Mouse (Mus musculus): ENCODE results near the gene Lamc1. TPM values are rescaled to one million over a fixed set of nuclear protein-coding genes. Genes with fewer than 3 reads are reported as not detected.
A peak's percentile ranks its signal among the peaks of the same experiment; 100 is the strongest.

The Lamc1 gene
- total and polyA plus RNA-seq, 2 experiments from 2014 or later: 62.8 to 186 TPM

DNA sequence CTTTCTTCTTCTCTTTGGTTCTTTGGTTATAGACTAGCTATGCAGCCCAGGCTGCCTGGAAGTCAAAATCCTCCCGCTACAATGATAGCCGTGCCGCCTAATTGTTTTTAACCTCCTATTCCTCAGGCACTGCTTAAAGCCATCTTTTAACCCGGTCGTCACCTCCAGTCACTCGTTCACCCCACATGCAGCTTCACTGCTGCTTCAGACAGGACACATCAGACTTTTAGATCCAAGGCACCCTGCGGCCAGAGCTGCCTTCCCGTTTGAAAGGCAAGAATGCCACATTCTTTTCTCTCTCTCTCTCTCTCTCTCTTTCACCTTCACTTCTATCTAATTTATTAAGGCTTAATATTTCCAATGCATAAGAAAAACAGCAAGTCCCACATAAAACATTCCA lies 15.6 kb downstream of the Lamc1 start:
- Histone ChIP-seq H3K9ac (replicated peaks; ENCODE audit: low read depth, low read length) (no peak overlapping the region), H3K9me3 (replicated peaks; ENCODE audit: control insufficient read depth, low read length) (no peaks in the 10 kb centered on the region), H3K4me2 (ENCODE audit: low read depth, low read length) (no peak overlapping the region), H3K27ac (ENCODE audit: low read depth) (peak overlapping the region; percentile 60; the same call in 1 of the 2 replicates), H3K4me3 (ENCODE audit: low read depth, low read length) (no peak overlapping the region), H3K4me1 (ENCODE audit: control insufficient read depth, insufficient read depth) (peaks cover 52% of the 10 kb centered on the region), H3K27me3 (ENCODE audit: control insufficient read depth, insufficient read depth, low read length) (no peaks in the 10 kb centered on the region), H3K36me3 (replicated peaks; ENCODE audit: control insufficient read depth, insufficient read depth, low read length) (no peaks in the 10 kb centered on the region)
- 60% methylated on average over 8 of the region's 8 CpGs for WGBS
- DNase-seq (ENCODE audit: low spot score) (no peak), ATAC-seq (ENCODE audit: insufficient read depth, low read depth) (no peak)
- TF ChIP-seq CTCF (IDR thresholded peaks at IDR 0.05; ENCODE audit: low read depth) (no peak), EP300 (IDR thresholded peaks at IDR 0.05; ENCODE audit: low read depth) (no peak)

DNA sequence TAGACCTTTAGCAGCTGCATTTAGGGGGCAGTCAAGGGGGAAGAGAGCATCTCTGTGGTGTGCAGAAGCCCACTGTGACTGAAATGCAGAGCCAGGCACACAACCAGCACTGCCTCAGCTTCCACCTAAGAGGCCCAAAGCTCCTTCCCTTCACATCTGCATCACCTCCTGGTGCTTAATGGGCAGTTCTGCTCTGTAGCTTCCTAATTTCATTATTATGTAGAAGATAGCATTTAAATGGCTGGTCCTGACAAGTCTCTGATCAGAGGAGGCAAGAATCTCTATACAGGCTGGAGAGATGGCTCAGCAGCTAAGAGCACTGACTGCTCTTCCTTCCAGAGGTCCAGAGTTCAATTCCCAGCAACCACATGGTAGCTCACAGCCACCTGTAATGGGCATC lies 16.3 kb downstream of the Lamc1 start:
- H3K27me3 ChIP-seq (ENCODE audit: control insufficient read depth, insufficient read depth, low read length): no peaks in the 10 kb centered on the region
- TF ChIP-seq EP300 (IDR thresholded peaks at IDR 0.05; ENCODE audit: low read depth): no peak
- no peak for TF ChIP-seq CTCF (IDR thresholded peaks at IDR 0.05; ENCODE audit: low read depth)
- H3K9me3 ChIP-seq (replicated peaks; ENCODE audit: control insufficient read depth, low read length): no peaks in the 10 kb centered on the region
- no peak overlapping the region for H3K4me2 ChIP-seq (ENCODE audit: low read depth, low read length)
- ATAC-seq (ENCODE audit: insufficient read depth, low read depth) (no peak), DNase-seq (ENCODE audit: low spot score) (no peak)
- no peaks in the 10 kb centered on the region for H3K36me3 ChIP-seq (replicated peaks; ENCODE audit: control insufficient read depth, insufficient read depth, low read length)
- H3K4me3 ChIP-seq (ENCODE audit: low read depth, low read length): no peak overlapping the region
- peaks cover 52% of the 10 kb centered on the region for H3K4me1 ChIP-seq (ENCODE audit: control insufficient read depth, insufficient read depth)
- H3K27ac ChIP-seq (ENCODE audit: low read depth): no peak overlapping the region
- H3K9ac ChIP-seq (replicated peaks; ENCODE audit: low read depth, low read length): no peak overlapping the region

DNA sequence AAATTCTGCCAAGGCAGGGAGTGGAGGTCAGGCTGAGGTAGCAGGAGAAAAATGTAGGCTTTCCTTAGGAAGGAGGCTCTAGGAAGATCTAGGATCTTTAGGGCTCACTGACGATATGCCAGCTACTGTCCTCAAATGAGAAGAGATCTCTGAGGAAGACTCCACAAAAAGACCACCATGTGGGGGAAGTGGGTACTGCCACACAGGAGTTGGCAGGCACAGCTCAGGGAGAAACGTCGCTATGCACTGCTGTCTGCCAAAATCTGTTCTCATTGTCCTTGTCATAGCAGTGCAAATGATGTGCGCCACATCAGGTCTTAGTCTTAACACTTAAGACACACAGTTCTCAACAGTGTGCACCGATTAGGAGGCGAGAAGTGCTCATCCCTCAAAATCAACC lies 17.5 kb downstream of the Lamc1 start:
- Histone ChIP-seq H3K27ac (ENCODE audit: low read depth) (0 out of 2 replicates have a peak overlapping the region, but pooled peaks have one; percentile 5), H3K27me3 (ENCODE audit: control insufficient read depth, insufficient read depth, low read length) (no peaks in the 10 kb centered on the region), H3K9me3 (replicated peaks; ENCODE audit: control insufficient read depth, low read length) (no peaks in the 10 kb centered on the region), H3K36me3 (replicated peaks; ENCODE audit: control insufficient read depth, insufficient read depth, low read length) (no peaks in the 10 kb centered on the region), H3K9ac (replicated peaks; ENCODE audit: low read depth, low read length) (no peak overlapping the region), H3K4me3 (ENCODE audit: low read depth, low read length) (no peak overlapping the region), H3K4me1 (ENCODE audit: control insufficient read depth, insufficient read depth) (peaks cover 47% of the 10 kb centered on the region), H3K4me2 (ENCODE audit: low read depth, low read length) (no peak overlapping the region)
- no peak for TF ChIP-seq EP300 (IDR thresholded peaks at IDR 0.05; ENCODE audit: low read depth)
- peak; percentile 35 for TF ChIP-seq CTCF (IDR thresholded peaks at IDR 0.05; ENCODE audit: low read depth)
- ATAC-seq (ENCODE audit: insufficient read depth, low read depth) (no peak; the same call in 1 of the 2 replicates), DNase-seq (ENCODE audit: low spot score) (peak; percentile 51)
- 62% methylated on average over 6 of the region's 6 CpGs for WGBS

DNA sequence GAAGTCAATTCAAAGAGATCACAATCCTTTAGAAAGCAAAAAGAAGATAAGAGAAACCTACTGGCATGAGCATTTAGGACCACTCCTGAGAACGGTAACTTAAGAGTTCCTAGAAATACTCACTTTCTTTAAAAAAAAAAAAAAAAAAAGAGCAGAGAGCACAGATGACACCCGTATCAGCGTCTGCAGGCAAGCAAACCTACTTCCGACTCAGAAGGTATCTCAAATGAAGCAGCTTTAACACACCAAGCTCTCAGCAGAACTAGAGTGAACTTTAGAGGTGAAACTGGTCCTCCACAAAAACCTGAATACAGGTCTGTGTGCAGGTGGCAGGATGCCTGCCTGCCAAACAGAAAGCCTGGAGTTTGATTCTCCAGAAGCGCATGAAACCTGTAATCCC lies 19.6 kb downstream of the Lamc1 start:
- no peak overlapping the region for H3K4me3 ChIP-seq (ENCODE audit: low read depth, low read length)
- H3K27ac ChIP-seq (ENCODE audit: low read depth): no peak overlapping the region
- H3K4me2 ChIP-seq (ENCODE audit: low read depth, low read length): no peak overlapping the region
- no peak for TF ChIP-seq EP300 (IDR thresholded peaks at IDR 0.05; ENCODE audit: low read depth)
- TF ChIP-seq CTCF (IDR thresholded peaks at IDR 0.05; ENCODE audit: low read depth): no peak
- H3K9ac ChIP-seq (replicated peaks; ENCODE audit: low read depth, low read length): no peak overlapping the region
- WGBS: 81% methylated on average over 5 of the region's 5 CpGs
- H3K36me3 ChIP-seq (replicated peaks; ENCODE audit: control insufficient read depth, insufficient read depth, low read length): no peaks in the 10 kb centered on the region
- no peaks in the 10 kb centered on the region for H3K9me3 ChIP-seq (replicated peaks; ENCODE audit: control insufficient read depth, low read length)
- no peak for ATAC-seq (ENCODE audit: insufficient read depth, low read depth)
- peaks cover 46% of the 10 kb centered on the region for H3K4me1 ChIP-seq (ENCODE audit: control insufficient read depth, insufficient read depth)
- H3K27me3 ChIP-seq (ENCODE audit: control insufficient read depth, insufficient read depth, low read length): no peaks in the 10 kb centered on the region
- no peak for DNase-seq (ENCODE audit: low spot score)

DNA sequence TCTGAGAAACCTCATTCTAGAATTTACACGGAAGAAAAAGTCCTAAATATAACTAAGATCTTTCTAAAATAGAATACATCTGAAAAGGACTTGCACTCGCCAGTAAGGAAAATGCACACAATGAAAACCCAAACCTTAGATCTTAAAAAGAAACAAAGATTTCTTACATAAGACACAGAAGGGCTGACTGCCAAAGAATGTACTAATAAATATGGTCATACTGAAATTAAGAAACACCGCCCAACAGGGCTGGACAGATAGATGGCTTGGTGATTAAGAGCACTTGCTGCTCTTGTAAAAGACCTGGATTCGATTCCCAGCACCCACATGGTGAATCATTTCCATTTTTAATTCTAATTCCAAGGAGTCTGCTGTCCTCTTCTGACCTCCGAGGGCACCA lies 22.4 kb downstream of the Lamc1 start:
- WGBS: 75% methylated on average over 5 of the region's 5 CpGs
- Histone ChIP-seq H3K4me1 (ENCODE audit: control insufficient read depth, insufficient read depth) (peaks cover 43% of the 10 kb centered on the region), H3K36me3 (replicated peaks; ENCODE audit: control insufficient read depth, insufficient read depth, low read length) (no peaks in the 10 kb centered on the region), H3K4me2 (ENCODE audit: low read depth, low read length) (no peak overlapping the region), H3K9ac (replicated peaks; ENCODE audit: low read depth, low read length) (no peak overlapping the region), H3K27ac (ENCODE audit: low read depth) (no peak overlapping the region), H3K27me3 (ENCODE audit: control insufficient read depth, insufficient read depth, low read length) (no peaks in the 10 kb centered on the region), H3K4me3 (ENCODE audit: low read depth, low read length) (no peak overlapping the region), H3K9me3 (replicated peaks; ENCODE audit: control insufficient read depth, low read length) (no peaks in the 10 kb centered on the region)
- ATAC-seq (ENCODE audit: insufficient read depth, low read depth) (no peak), DNase-seq (ENCODE audit: low spot score) (no peak)
- no peak for TF ChIP-seq CTCF (IDR thresholded peaks at IDR 0.05; ENCODE audit: low read depth)
- TF ChIP-seq EP300 (IDR thresholded peaks at IDR 0.05; ENCODE audit: low read depth): no peak

DNA sequence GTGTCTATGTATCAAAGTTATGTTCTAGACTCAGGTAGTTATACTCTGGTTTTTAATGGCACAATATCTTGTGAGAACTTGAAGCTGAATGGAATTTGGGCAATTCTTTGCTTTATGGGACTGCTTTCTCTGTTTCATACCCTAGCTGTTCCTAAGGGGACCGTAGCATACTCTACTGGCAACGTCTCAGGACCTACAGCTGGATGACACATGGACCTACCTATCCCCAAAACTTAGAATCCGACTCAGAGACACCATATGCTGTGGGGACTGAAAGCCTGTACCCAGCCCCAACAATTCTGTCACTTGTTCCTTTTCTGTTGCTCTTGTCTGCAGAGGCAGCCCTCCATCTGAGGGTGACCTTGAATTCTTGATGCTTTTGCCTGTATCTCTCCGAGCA lies 23.3 kb downstream of the Lamc1 start:
- TF ChIP-seq CTCF (IDR thresholded peaks at IDR 0.05; ENCODE audit: low read depth): no peak
- no peak for TF ChIP-seq EP300 (IDR thresholded peaks at IDR 0.05; ENCODE audit: low read depth)
- DNase-seq (ENCODE audit: low spot score) (no peak), ATAC-seq (ENCODE audit: insufficient read depth, low read depth) (no peak)
- 49% methylated on average over 4 of the region's 4 CpGs for WGBS
- Histone ChIP-seq H3K27me3 (ENCODE audit: control insufficient read depth, insufficient read depth, low read length) (no peaks in the 10 kb centered on the region), H3K4me2 (ENCODE audit: low read depth, low read length) (no peak overlapping the region), H3K4me1 (ENCODE audit: control insufficient read depth, insufficient read depth) (peaks cover 43% of the 10 kb centered on the region), H3K36me3 (replicated peaks; ENCODE audit: control insufficient read depth, insufficient read depth, low read length) (no peaks in the 10 kb centered on the region), H3K4me3 (ENCODE audit: low read depth, low read length) (no peak overlapping the region), H3K9ac (replicated peaks; ENCODE audit: low read depth, low read length) (no peak overlapping the region), H3K9me3 (replicated peaks; ENCODE audit: control insufficient read depth, low read length) (no peaks in the 10 kb centered on the region), H3K27ac (ENCODE audit: low read depth) (peak overlapping the region; percentile 84)
